Mouse (Mus musculus) gastrocnemius, adult 2 months (tissue): ENCODE data around the gene Dctn3. TPM values are rescaled to one million over a fixed set of nuclear protein-coding genes. Genes with fewer than 3 reads are reported as not detected.

Experiments
- DNase-seq: peaks from one replicate; pipeline ENCODE4 v3.0.0; 2022
- H3K27ac ChIP-seq: fragments of 200-600 bp; 2 replicates; pipeline ENCODE4 v1.8.1; 2022; ENCODE audit warnings: mild to moderate bottlenecking
- H3K4me3 ChIP-seq: fragments of 200-600 bp; 2 replicates; pipeline ENCODE4 v1.8.1; 2022; ENCODE audit warnings: mild to moderate bottlenecking, moderate library complexity
- CTCF ChIP-seq: fragments of 200-600 bp; IDR thresholded peaks from 2 replicates; pipeline ENCODE4 v1.8.1; 2022; ENCODE audit warnings: antibody characterized with exemption, mild to moderate bottlenecking, moderate library complexity
- intact Hi-C: fragments of 180-260 bp; cut with DNase I; formaldehyde crosslinking; loops from one replicate; pipeline ENCODE4 v1.15.1; 2025
- total RNA-seq, 2 experiments: library from RNA; stranded (reverse); gene quantifications; 2 replicates each; pipeline ENCODE4 v1.2.3; 2021

The Dctn3 gene
- total RNA-seq, 2 experiments from 2014 or later, result 40.6 to 42.4 TPM

DNA sequence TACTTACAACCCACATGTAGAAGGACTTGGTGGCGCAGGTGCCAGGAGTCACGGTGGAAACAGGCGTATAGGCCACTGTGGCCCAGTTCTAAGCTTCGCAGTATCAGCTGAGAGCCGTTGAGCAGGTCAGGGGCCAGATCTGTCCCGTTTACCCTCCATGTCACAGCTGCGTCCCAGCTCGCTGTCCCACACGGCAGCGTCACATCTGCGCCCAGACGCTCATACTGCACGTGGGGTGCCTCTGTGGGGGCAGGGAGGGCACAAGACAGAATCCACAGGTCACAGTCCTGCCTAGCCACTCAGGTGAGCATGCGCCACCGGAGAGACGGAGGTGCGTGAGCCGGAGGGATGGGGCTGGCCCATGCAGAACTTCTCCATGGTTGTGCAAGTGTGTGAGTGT lies 52.1 kb downstream of the Dctn3 start:
- no peak for DNase-seq
- TF ChIP-seq CTCF, result no peak
- H3K4me3 ChIP-seq, result no peak overlapping the region
- intact Hi-C loops, result no loop called here
- no peak overlapping the region for H3K27ac ChIP-seq

DNA sequence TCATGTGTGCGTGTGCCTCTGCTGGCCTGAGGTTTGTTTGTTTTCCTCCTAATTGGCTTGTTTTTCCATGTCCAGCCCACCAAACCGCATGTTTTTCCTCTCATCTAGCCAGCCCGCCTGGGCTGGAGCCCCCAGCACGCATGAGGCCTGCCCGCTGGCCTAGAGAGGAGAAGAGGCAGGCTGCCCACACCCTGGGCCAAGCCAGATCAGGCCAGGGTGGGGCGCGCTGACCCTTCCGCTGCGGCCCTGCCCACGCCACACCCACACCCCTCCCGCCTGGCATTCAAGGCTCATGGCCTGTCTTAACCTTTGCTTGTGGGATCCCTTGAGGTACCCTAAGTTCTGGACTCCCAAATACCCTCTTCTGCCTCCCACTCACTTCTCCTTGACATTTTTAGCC lies 56.3 kb downstream of the Dctn3 start:
- TF ChIP-seq CTCF, result peak; percentile 26; the same call in 1 of the 2 replicates
- Histone ChIP-seq H3K27ac (peak overlapping the region; percentile 77), H3K4me3 (no peak overlapping the region)
- peak; percentile 85 for DNase-seq
- intact Hi-C loops, result no loop called here

DNA sequence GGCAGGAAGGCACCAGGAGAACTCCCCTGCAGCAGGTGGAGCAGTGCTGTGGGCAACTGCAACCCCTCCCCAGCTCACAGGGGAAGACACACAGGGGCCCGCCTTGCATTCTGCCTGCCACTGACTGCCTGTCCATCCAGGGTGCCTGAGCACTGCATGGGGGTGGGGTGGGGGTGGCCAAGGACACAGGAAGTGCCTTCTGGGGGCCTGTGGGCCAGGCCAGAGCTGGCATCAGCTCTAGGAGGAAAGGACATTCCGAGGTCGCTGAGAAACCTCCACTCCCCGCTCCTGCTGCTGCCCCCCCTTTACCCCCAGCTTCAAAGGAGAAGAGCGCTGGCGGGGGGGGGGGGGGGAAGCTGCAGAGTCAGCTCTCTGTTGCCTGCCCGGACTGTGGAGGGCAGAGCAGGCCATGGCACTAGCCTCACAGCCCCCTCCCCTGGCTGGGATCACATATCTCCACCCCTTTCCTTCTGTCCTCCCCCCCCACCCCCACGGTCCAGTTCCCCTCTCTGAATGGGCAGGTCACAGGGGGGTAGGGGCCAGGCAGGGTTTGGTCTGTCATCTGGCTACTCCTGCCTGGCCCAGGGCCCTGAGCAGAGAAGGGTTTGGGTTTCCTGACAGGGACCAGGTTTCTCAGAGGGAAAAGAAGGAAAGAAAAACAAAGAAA lies 57.8 kb downstream of the Dctn3 start:
- peak; percentile 76 for DNase-seq
- intact Hi-C loops, result no loop called here
- TF ChIP-seq CTCF, result no peak
- Histone ChIP-seq H3K27ac (peak overlapping the region; percentile 89), H3K4me3 (peak overlapping the region; percentile 33)

Other genes starting within 250 kb of the Dctn3 start
- 10 to 100 TPM; 75.0 to 87.5 TPM for gene AI464131, start 220.1 kb downstream of the Dctn3 start, total RNA-seq
- gene 1110017D15Rik, start 205.8 kb downstream of the Dctn3 start, total RNA-seq, result under 1 TPM in 1 of 2 experiments, not detected in 1; 0.67 TPM
- 10 to 100 TPM; 18.0 to 24.3 TPM for gene Fam219a, start 153.6 kb downstream of the Dctn3 start, total RNA-seq
- gene Dnaic1, start 153.4 kb downstream of the Dctn3 start, total RNA-seq, result under 1 TPM; 0.56 to 0.59 TPM
- gene Enho, start 82.8 kb downstream of the Dctn3 start, total RNA-seq, result 10 to 100 TPM in 1 of 2 experiments, 1 to 10 TPM in 1; 9.1 to 11.9 TPM
- gene Cntfr, start 26.1 kb downstream of the Dctn3 start, total RNA-seq, result 10 to 100 TPM; 27.3 to 55.3 TPM
- 10 to 100 TPM; 33.3 to 73.4 TPM for gene Il11ra1, start 23.2 kb downstream of the Dctn3 start, total RNA-seq
- gene Rpp25l, start 9.6 kb downstream of the Dctn3 start, total RNA-seq, result 10 to 100 TPM; 50.1 to 58.4 TPM
- not detected for gene Arid3c, start 8.0 kb upstream of the Dctn3 start, total RNA-seq
- 10 to 100 TPM; 27.0 to 41.1 TPM for gene Galt, start 32.1 kb upstream of the Dctn3 start, total RNA-seq
- 10 to 100 TPM in 1 of 2 experiments, 1 to 10 TPM in 1; 8.2 to 13.3 TPM for gene Sigmar1, start 33.0 kb upstream of the Dctn3 start, total RNA-seq
- gene Ccl27a, start 51.1 kb upstream of the Dctn3 start, total RNA-seq, result 10 to 100 TPM; 15.4 to 19.2 TPM
- gene Gm21541, start 180.4 kb upstream of the Dctn3 start, total RNA-seq, result not detected
- gene Gm20878, start 218.4 kb upstream of the Dctn3 start, total RNA-seq, result 1 to 10 TPM in 1 of 2 experiments, not detected in 1; 1.4 TPM
- gene Fam205a4, start 242.9 kb upstream of the Dctn3 start, total RNA-seq, result under 1 TPM in 1 of 2 experiments, not detected in 1; 0.08 TPM